In genomic region chr1:37231295-37231701, GRCm38 (mm10) we compare ENCODE assay signal across 9 mouse cellular contexts. TPM values are rescaled to one million over a fixed set of nuclear protein-coding genes. Genes with fewer than 3 reads are reported as not detected.
A peak's percentile ranks its signal among the peaks of the same experiment; 100 is the strongest.
DNase-seq lines count a peak whose midpoint lies in the region; ATAC-seq and TF ChIP-seq lines count a peak whose summit lies in the region.
"Had no signal": no experiment of that assay in that cellular context is flagged by ENCODE, and none has a peak within 500 bp of the region (broad histone marks: within the 10 kb centered on the region; RNA-seq: fewer than 3 reads in every experiment).

No protein-coding gene starts in this region.

- no peak overlapping the region for H3K4me2 ChIP-seq in embryonic facial prominence, embryonic 12.5 days (replicated peaks)
- H3K4me2 ChIP-seq in hindbrain, embryonic 16.5 days (ENCODE audit: low read length) = no peak overlapping the region
- H3K4me2 ChIP-seq in midbrain, postnatal 0 days (ENCODE audit: low read depth, low read length, poor library complexity, severe bottlenecking) = no peak overlapping the region

- no peak overlapping the region for H3K9ac ChIP-seq in embryonic facial prominence, embryonic 12.5 days
- H3K9ac ChIP-seq in hindbrain, embryonic 16.5 days (ENCODE audit: low read depth, low read length) = no peak overlapping the region
- no peak overlapping the region for H3K9ac ChIP-seq in midbrain, postnatal 0 days (replicated peaks; ENCODE audit: low read length, poor library complexity, severe bottlenecking)

- peak; percentile 95 for ATAC-seq in embryonic facial prominence, embryonic 12.5 days (ENCODE audit: insufficient number of reproducible peaks, insufficient read depth, low FRiP score, low TSS enrichment)
- ATAC-seq in hindbrain, embryonic 16.5 days = no peak
- no peak for ATAC-seq in midbrain, postnatal 0 days (ENCODE audit: low FRiP score)

- no peaks in the 10 kb centered on the region for H3K9me3 ChIP-seq in embryonic facial prominence, embryonic 12.5 days
- no peaks in the 10 kb centered on the region for H3K9me3 ChIP-seq in hindbrain, embryonic 16.5 days (ENCODE audit: control insufficient read depth, low read length)
- H3K9me3 ChIP-seq in midbrain, postnatal 0 days (ENCODE audit: low read length) = no peaks in the 10 kb centered on the region

- peak; percentile 32 for DNase-seq in layer of hippocampus, adult 11-12 months (ENCODE audit: low spot score)
- no peak for DNase-seq in layer of hippocampus, adult 9-10 months (ENCODE audit: low spot score)
- peak; percentile 12 to 29 for DNase-seq in heart, postnatal 36 days
- peak; percentile 37 for DNase-seq in mesoderm, embryonic 11.5 days (ENCODE audit: low read depth, low spot score)
- DNase-seq in thymus, adult 2 months = no peak
- DNase-seq in midbrain, postnatal 0 days (ENCODE audit: low spot score) = no peak

- intact Hi-C loops in heart, postnatal 36 days (cut with DNase I) = no loop called here

- peaks cover 8% of the 10 kb centered on the region for H3K4me1 ChIP-seq in embryonic facial prominence, embryonic 12.5 days
- no peaks in the 10 kb centered on the region for H3K4me1 ChIP-seq in thymus, adult 2 months (replicated peaks; ENCODE audit: control insufficient read depth, insufficient read depth, low read length)
- H3K4me1 ChIP-seq in hindbrain, embryonic 16.5 days (ENCODE audit: control insufficient read depth, insufficient read depth, low read depth, low read length) = no peaks in the 10 kb centered on the region
- H3K4me1 ChIP-seq in midbrain, postnatal 0 days (ENCODE audit: insufficient read depth, low read length) = no peaks in the 10 kb centered on the region

- H3K36me3 ChIP-seq in embryonic facial prominence, embryonic 12.5 days = no peaks in the 10 kb centered on the region
- no peaks in the 10 kb centered on the region for H3K36me3 ChIP-seq in thymus, adult 2 months (ENCODE audit: control insufficient read depth, insufficient read depth, low read length)
- H3K36me3 ChIP-seq in hindbrain, embryonic 16.5 days (ENCODE audit: control insufficient read depth, insufficient read depth, low read length) = no peaks in the 10 kb centered on the region
- H3K36me3 ChIP-seq in midbrain, postnatal 0 days (ENCODE audit: insufficient read depth, low read length) = no peaks in the 10 kb centered on the region

- H3K27me3 ChIP-seq in embryonic facial prominence, embryonic 12.5 days = no peaks in the 10 kb centered on the region
- no peaks in the 10 kb centered on the region for H3K27me3 ChIP-seq in thymus, adult 2 months (ENCODE audit: control insufficient read depth, insufficient read depth, low read length)
- no peaks in the 10 kb centered on the region for H3K27me3 ChIP-seq in hindbrain, embryonic 16.5 days (replicated peaks; ENCODE audit: control insufficient read depth, insufficient read depth, low read length)
- no peaks in the 10 kb centered on the region for H3K27me3 ChIP-seq in midbrain, postnatal 0 days (ENCODE audit: insufficient read depth, low read length)

- WGBS in embryonic facial prominence, embryonic 12.5 days = 30% methylated on average over 6 of the region's 6 CpGs
- WGBS in thymus, adult 2 months = 74% methylated on average over 6 of the region's 6 CpGs
- WGBS in hindbrain, embryonic 16.5 days = 70% methylated on average over 6 of the region's 6 CpGs
- WGBS in midbrain, postnatal 0 days = 72% methylated on average over 6 of the region's 6 CpGs

- no peak overlapping the region for H3K27ac ChIP-seq in embryonic facial prominence, embryonic 12.5 days
- no peak overlapping the region for H3K27ac ChIP-seq in thymus, adult 2 months (ENCODE audit: control insufficient read depth, insufficient read depth, low read length)
- H3K27ac ChIP-seq in hindbrain, embryonic 16.5 days (ENCODE audit: low read depth, low read length) = no peak overlapping the region
- H3K27ac ChIP-seq in midbrain, postnatal 0 days (ENCODE audit: low read depth, low read length) = no peak overlapping the region
- H3K27ac ChIP-seq: macrophage had no signal

- no peak overlapping the region for H3K4me3 ChIP-seq in embryonic facial prominence, embryonic 12.5 days
- H3K4me3 ChIP-seq in thymus, adult 2 months (ENCODE audit: control insufficient read depth, insufficient read depth, low read length) = no peak overlapping the region
- no peak overlapping the region for H3K4me3 ChIP-seq in hindbrain, embryonic 16.5 days (ENCODE audit: low read length)
- H3K4me3 ChIP-seq in midbrain, postnatal 0 days (ENCODE audit: low read depth, low read length) = no peak overlapping the region

- no peak for TF ChIP-seq POLR2A in thymus, adult 2 months (IDR thresholded peaks at IDR 0.05; ENCODE audit: control insufficient read depth, extremely low read depth, insufficient read depth, low read length, poor library complexity)

- no peak for TF ChIP-seq CTCF in thymus, adult 2 months (IDR thresholded peaks at IDR 0.05; ENCODE audit: borderline replicate concordance, control insufficient read depth, extremely low read depth, insufficient read depth, low read length, poor library complexity)
- no peak for TF ChIP-seq CTCF in midbrain, postnatal 0 days (IDR thresholded peaks at IDR 0.05)

RNA-seq across cellular contexts. Expression of gene Cnga3, which starts 17.1 kb away (rescaled TPM):
- polyA plus RNA-seq in embryonic facial prominence, embryonic 12.5 days (2016; fragmentation: Nextera tagmentation; extraction: Ambion mirVana) = not detected in 2 replicates
- under 1 TPM; 0.86 to 0.87 TPM for total RNA-seq in heart, postnatal 36 days (2021)
- polyA plus RNA-seq in thymus, adult 2 months (2012; rRNA removed) = 0.09 and 0.23 TPM in 2 replicates
- 0.12 and 0.20 TPM in 2 replicates for polyA plus RNA-seq in hindbrain, embryonic 16.5 days (2015; fragmentation: Nextera tagmentation; extraction: Ambion mirVana)
- 0.71 and 0.90 TPM in 2 replicates for total RNA-seq in midbrain, postnatal 0 days (2014; rRNA removed)
- 0.42 and 0.62 TPM in 2 replicates for polyA plus RNA-seq in midbrain, postnatal 0 days (2015; fragmentation: Nextera tagmentation; extraction: Ambion mirVana)
- polyA plus RNA-seq: macrophage had no signal

Comparison
In these comparisons a context has a peak if more than half of its experiments do, and no peak if none do; other contexts are left out.
1. DNase-seq: peak in layer of hippocampus, adult 11-12 months (single experiment), heart, postnatal 36 days (2 of 2) and mesoderm, embryonic 11.5 days (single experiment); none in layer of hippocampus, adult 9-10 months (single experiment), thymus, adult 2 months (single experiment) and midbrain, postnatal 0 days (single experiment).